Mouse (Mus musculus): Measurements from ENCODE around the gene Gm43738.
"Not testable (repeated sequence)": the region's sequence is repeated elsewhere in the genome, so short reads cannot be mapped to it uniquely, and the experiment has no call there.

Gene Gm43738

GRCm38 (mm10) chr3:89101812-89102494 lies 1.1 kb upstream of the Gm43738 start, which contains the start of gene Fdps:
TSS of gene Fdps (minus strand) at chr3:89101959.
- peak; percentile 96 for DNase-seq (ENCODE audit: low spot score)

DNA sequence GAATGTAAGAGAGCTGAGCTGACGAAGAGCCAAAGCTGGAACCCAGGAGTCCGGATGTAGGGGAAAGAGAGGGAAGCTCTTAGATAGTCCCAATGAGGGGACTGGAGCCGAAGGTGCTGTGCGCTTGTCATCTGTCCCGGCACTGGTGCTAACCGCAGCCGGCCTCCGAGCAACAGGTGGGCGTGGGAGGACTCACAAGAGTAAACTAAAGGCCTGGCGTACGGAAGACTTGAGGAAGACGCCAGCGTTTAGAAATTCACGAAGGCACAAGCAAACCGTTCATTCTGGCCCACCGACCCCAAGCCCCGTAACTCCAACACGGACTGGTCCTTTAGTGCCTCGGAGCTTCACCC lies 536 bp upstream of the Gm43738 start:
- no peak for DNase-seq (ENCODE audit: low spot score)

DNA sequence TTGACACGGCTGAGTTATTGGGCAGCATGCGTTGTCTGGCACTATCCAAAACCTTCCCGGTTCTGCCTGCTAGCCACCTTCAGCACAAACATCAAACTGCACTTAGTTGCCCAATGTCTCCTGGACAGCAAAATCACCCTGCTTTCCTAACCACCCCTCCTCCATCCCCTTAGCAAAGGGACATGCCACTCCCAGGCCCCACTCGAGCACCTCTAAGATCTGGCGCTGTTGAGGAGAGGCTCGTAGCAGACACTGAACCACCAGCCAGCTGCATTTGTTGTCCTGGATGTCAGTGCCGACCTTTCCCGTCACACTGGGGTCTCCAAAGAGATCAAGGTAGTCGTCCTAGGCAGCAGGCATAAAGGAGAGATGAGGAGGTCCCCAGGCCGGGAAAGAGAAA lies 6.9 kb downstream of the Gm43738 start:
- no peak for DNase-seq (ENCODE audit: low spot score)

DNA sequence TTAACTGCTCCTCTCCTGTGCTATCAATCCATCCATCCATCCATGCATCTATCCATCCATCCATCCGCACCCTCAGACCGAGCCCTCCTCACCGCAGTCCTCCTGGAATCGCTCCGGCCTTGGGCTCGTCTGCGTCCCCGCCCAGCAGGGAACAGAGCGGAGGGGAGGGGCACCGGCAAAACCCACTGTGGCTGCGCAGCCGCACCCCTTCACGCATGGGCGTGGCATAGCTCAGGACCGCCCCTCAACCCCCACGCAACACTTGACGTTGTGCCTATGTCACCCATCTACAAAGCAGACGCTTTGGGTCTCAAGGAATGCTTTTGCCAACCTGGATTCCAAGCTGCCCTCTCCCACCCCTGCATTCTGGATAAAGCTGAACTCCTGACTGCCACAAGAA lies 7.7 kb downstream of the Gm43738 start, which contains the start of gene Rusc1:
Rusc1 (minus strand) TSS at position 137 of the 400 bp plus-strand sequence.
- DNase-seq (ENCODE audit: low spot score): peak; percentile 70

GRCm38 (mm10) chr3:89092509-89093090 lies 8.3 kb downstream of the Gm43738 start:
- DNase-seq (ENCODE audit: low spot score): no peak

GRCm38 (mm10) chr3:89091811-89092508 lies 8.9 kb downstream of the Gm43738 start:
- no peak for DNase-seq (ENCODE audit: low spot score)

- peak; percentile 64 for DNase-seq (ENCODE audit: low spot score)
These were observed 9.9 kb downstream of the Gm43738 start for GRCm38 (mm10) chr3:89090694-89091655.

GRCm38 (mm10) chr3:89089882-89090591 lies 10.9 kb downstream of the Gm43738 start:
- DNase-seq (ENCODE audit: low spot score): peak; percentile 88

GRCm38 (mm10) chr3:89088974-89089373 lies 11.9 kb downstream of the Gm43738 start:
- no peak for DNase-seq (ENCODE audit: low spot score)

DNA sequence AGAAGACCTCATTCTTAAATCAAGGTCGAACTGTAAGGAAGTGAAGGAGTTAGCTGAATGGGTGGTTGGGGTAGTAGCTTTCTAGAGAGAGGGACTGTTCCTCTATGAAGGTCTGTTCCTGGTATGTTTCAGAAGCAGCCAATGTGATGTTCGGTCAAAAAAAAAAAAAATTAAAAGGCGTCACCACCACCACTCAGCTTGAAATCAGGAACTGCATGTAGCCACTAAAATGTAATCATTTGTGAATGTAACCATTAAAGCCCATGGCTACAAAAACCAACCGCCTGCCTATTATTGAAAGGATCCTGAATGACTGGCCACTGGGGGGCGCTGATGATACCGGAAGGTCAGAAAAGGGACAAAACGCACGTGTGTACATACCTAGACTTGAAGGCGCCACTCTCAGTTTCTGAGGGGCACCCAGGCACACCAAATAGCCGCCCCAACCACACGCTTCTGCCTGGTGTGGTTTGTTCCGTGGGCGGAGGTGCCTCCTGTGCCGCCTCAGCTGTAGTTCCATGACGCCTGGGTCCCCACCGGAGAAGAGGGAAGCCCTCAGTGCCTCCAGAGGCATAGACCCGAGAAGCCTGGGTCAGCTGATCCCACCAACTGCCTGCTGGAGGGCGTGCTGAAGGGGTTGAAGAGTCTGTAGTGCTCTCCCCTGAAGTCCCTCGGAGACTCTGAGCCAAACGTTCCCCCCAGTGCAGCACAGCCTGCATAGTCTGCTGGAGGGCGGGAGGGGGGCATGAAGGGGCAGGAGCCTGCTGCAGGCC lies 13.4 kb downstream of the Gm43738 start:
- DNase-seq (ENCODE audit: low spot score): peak; percentile 85

GRCm38 (mm10) chr3:89084654-89085190 lies 16.2 kb downstream of the Gm43738 start:
- no peak for DNase-seq (ENCODE audit: low spot score)

DNA sequence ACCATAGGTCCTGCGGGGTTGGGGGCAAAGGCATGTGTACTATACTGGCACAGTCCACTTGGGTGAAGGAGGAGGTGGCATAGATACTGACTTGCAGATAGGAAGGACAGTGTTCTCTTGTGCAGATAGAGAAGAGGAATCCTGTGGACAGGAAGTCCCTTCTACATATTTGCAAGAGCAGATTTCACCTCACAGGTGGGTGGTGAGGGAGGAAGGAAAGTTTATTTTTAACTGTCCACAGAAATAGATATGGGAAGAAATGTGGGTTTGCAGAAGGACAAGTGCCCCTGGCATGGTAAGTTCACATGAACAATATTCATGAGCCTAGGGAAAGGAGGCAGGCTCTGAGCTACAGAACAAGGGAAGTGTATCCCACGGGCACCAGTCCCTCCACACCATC lies 16.8 kb downstream of the Gm43738 start:
- DNase-seq (ENCODE audit: low spot score): no peak

GRCm38 (mm10) chr3:89082287-89082686 lies 18.6 kb downstream of the Gm43738 start:
- not testable (repeated sequence) for DNase-seq (ENCODE audit: low spot score)

GRCm38 (mm10) chr3:89077383-89077782 lies 23.5 kb downstream of the Gm43738 start:
- DNase-seq (ENCODE audit: low spot score): no peak

- DNase-seq (ENCODE audit: low spot score): no peak
These were observed 33.6 kb downstream of the Gm43738 start for GRCm38 (mm10) chr3:89067265-89067664.

DNA sequence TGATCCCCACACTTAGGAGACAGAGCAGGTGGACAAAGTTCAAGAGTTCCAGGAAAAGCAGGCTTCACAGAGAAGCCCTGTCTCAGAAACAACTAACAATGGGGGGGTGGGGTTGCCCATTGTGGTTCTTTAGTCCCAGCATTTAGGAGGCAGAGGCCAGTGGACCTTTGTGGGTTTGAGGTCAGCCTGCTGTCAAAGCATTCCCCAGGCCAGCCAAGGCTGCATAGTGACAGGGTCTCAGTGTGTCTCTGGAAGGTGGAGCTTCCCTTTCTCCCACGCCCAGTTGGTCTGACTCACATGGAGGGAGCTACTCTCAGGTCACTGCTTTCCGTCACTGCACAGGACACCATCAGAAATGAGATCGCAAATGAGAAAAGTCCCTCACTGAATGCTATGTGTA lies 39.2 kb downstream of the Gm43738 start:
- DNase-seq (ENCODE audit: low spot score): no peak

DNA sequence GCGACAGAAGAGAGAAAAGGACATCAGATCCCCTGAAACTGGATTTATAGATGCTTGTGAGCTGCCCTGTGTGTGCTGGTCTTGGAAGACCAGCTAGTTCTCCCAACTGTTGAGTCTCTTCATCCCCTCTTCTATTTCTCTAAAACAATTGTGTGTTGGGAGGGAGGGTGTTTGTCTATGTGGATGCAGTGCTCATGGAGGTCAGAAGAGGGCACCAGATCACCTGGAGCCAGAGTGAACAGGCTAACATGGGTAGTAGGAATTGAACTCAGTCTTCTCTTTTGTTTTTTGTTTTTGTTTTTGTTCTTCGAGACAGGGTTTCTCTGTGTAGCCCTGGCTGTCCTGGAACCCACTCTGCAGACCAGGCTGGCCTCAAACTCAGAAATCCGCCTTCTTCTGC lies 42.1 kb downstream of the Gm43738 start:
- DNase-seq (ENCODE audit: low spot score): peak; percentile 30

DNA sequence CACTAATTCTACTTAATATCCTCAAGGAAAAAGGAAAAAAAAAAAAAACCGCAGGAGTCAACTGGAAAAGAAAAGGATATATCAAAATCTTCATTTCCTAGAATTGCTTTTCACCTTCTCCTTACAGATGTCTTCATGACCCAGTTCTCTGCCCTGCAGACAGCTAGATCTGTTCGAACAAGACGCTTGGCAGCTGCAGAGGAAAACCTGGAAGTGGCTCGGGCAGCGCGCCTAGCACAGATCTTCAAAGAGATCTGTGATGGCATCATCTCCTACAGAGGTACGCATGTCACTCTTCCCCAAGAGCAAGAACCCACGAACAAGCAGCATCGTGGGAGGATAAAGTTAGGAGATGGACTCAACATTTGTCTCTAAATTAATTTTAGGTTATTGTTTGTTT lies 42.5 kb downstream of the Gm43738 start:
- no peak for DNase-seq (ENCODE audit: low spot score)

- no peak for DNase-seq (ENCODE audit: low spot score)
These were observed 57.5 kb downstream of the Gm43738 start for GRCm38 (mm10) chr3:89043359-89043758.

Measured in T-cell, adult 2 months (primary cell).